Mouse (Mus musculus): Measurements from ENCODE around the gene Coq8b.
"Not testable (repeated sequence)": the region's sequence is repeated elsewhere in the genome, so short reads cannot be mapped to it uniquely, and the experiment has no call there.

The Coq8b gene

DNA sequence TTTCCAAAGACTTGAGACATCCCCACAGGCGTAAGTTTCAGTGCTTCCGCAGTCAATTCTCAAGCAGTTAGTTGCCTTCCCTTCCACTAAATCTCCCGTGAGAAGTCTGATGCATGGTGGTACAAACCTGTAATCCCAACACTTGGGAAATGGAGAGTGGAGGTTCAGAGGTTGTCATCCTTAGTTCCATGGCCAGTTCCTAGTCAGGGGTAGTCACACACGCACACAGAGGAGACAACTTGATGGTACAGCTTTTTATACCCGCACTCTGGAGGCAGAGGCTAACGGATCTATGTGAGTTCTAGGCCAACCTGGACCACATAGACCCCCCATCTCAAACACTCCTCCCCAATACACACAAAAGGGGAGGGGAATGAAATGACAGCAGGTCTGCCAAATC lies 4.0 kb upstream of the Coq8b start:
- DNase-seq (ENCODE audit: low spot score): no peak

DNA sequence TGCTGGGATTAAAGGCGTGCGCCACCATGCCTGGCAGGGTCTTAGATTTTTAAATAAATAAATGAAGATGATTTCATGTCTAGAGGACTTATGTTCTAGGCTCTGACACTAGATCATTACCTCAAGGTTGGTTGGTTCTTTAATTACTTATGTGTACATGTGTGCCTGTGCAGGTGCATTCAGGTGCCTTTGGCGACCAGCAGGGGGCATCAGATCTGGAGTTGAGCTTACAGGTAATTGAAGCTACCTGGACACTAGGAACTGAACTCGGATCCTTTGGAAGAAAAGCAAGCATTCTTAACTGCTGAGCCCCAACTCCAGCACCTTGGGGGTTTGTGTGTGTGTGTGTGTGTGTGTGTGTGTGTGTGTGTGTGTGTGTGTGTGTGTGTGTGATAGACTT lies 2.0 kb upstream of the Coq8b start:
- DNase-seq (ENCODE audit: low spot score): no peak

- peak; percentile 80 for DNase-seq (ENCODE audit: low spot score)
Observed at GRCm38 (mm10) chr7:27231693-27232331, 1.0 kb upstream of the Coq8b start.

- DNase-seq (ENCODE audit: low spot score): no peak
Observed at GRCm38 (mm10) chr7:27233300-27233699, 477 bp downstream of the Coq8b start.

DNA sequence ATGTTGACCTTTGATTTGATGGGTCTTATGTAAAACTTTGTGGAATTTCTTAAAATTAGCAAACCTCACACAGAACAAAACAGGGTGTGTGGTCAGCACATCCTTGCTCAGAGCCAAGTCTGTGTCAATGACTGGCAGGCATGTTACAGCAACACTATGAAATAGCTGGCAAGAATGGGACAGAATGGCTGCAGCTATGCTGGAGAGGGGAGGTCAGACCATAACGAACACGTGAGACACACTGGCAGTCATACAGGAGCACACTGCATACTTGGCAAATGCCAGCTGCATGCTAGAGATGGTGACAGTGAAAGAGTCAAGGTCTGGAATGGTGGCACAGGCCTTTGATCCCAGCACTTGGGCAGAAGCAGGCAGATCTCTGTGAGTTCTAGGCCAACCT lies 2.9 kb downstream of the Coq8b start:
- no peak for DNase-seq (ENCODE audit: low spot score)

DNA sequence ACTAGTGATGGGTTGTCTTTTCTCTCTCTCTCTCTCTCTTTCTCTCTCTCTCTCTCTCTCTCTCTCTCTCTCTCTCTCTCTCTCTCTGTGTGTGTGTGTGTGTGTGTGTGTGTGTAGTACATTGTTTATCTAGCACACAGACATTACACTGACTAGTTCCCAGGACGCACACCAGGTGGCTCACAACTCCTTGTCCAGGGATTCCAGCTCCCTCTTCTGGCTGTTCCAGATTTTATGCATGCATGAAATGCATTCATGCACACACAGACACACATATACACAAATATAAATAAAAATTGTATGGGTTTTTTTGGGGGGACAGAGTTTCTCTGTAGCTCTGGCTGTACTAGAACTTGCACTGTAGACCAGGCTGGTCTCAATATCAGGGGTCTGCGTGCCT lies 4.7 kb downstream of the Coq8b start:
- no peak for DNase-seq (ENCODE audit: low spot score)

- no peak for DNase-seq (ENCODE audit: low spot score)
Observed at GRCm38 (mm10) chr7:27238568-27238967, 5.7 kb downstream of the Coq8b start.

GRCm38 (mm10) chr7:27243211-27243610 lies 10.4 kb downstream of the Coq8b start:
- DNase-seq (ENCODE audit: low spot score): no peak

GRCm38 (mm10) chr7:27244088-27244487 lies 11.3 kb downstream of the Coq8b start:
- not testable (repeated sequence) for DNase-seq (ENCODE audit: low spot score)

DNA sequence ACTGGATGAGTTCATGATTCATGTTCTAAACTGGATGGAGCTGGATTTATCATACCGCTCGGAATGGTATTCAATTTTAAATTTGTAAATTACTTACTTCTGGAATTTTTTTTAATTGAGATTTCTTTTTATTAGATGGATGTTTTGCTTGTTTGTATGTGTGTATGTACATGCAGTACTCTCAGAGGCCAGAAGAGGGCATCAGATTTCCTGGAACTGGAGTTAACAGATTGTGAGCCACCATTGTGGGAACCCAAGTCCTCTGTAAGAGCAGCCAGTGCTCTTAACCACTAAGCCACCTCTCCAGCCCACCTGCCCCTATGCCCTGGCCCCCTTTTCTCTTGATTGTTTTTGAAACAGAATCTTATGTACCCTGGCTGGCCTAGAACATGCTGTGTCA lies 16.3 kb downstream of the Coq8b start:
- no peak for DNase-seq (ENCODE audit: low spot score)

DNA sequence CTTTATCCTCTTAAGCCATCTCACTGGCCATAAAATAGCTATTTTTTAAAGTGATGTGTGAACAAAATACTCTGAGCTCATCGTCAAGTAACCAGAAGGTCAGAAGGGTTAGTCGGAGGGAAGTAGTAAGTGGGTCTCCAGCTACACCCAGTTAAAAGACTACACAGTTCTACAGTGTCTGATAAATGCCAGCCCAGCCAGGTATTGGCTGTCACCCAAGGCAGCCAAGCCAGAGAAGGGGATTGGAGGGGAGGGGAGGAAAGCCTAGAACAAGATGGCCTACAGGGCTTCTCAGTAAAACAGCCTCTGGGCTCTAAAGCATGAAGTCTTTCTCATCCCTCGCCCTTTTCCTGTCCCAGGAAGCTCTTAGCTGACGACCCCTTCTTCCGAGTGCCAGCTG lies 17.1 kb downstream of the Coq8b start:
- no peak for DNase-seq (ENCODE audit: low spot score)

DNA sequence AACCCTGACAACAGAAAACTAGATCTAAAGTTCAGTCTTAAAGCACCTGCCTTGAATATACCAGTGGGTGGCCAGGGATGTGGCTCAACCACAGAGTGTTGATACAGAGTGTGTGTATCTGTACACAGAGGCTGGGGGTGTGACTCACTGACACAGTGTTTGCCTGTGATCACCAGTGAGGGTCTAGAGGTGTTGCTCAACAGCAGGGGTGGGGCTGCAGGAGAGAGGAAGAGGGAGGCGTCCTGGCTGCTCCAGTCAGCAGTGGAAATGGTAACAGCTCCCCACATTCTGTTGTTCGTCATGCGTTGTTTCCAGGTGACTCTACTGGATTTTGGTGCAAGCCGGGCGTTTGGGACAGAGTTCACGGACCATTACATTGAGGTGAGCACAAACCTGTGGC lies 19.1 kb downstream of the Coq8b start:
- no peak for DNase-seq (ENCODE audit: low spot score)

- DNase-seq (ENCODE audit: low spot score): no peak
Observed at GRCm38 (mm10) chr7:27255721-27256120, 22.9 kb downstream of the Coq8b start.

GRCm38 (mm10) chr7:27257046-27257851 lies 24.4 kb downstream of the Coq8b start:
- DNase-seq (ENCODE audit: low spot score): peak; percentile 76

- no peak for DNase-seq (ENCODE audit: low spot score)
Observed at GRCm38 (mm10) chr7:27257852-27258204, 25.0 kb downstream of the Coq8b start.

GRCm38 (mm10) chr7:27258205-27258899 lies 25.5 kb downstream of the Coq8b start, which contains the start of gene Numbl:
Gene Numbl, plus strand, starts transcription at chr7:27258433.
- DNase-seq (ENCODE audit: low spot score): peak; percentile 93

GRCm38 (mm10) chr7:27259271-27259721 lies 26.5 kb downstream of the Coq8b start:
- DNase-seq (ENCODE audit: low spot score): no peak

DNA sequence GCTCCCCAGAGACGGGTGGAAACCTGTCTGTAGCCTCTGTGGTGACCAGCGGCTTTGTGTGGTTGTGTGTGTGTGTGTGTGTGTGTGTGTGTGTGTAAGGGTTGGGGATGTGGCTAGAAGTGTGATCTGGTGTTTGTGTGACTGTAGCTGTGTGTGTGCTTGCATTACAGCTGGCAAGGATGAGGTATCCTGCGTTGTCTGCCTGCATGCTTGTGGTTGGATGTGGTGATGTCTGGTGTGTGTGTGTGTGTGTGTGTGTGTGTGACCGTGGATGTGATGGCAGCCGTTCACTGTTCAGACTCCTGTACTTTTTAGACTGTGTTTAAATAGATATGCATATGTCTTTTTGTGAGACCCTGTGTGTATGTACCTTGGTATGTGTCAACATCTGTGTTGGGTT lies 26.9 kb downstream of the Coq8b start:
- DNase-seq (ENCODE audit: low spot score): no peak

DNA sequence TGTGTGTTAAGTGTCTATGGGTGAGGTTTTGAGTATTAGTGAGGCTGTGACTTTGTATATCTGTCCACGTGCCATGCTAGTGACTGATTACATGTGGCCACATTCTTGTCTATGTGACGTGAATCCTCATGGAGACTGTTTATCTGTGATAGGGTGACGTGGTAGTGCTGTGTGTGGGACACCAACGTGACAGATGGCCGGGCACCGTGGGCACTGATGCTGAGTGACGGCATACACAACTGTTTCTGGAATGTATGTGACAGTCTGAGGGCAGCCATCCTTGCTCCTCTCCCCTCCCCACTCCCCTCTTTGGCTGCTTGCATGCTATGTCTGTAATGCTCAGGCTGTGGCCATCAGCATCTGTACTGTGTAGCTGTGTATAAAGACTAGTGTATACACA lies 28.0 kb downstream of the Coq8b start:
- DNase-seq (ENCODE audit: low spot score): no peak

DNA sequence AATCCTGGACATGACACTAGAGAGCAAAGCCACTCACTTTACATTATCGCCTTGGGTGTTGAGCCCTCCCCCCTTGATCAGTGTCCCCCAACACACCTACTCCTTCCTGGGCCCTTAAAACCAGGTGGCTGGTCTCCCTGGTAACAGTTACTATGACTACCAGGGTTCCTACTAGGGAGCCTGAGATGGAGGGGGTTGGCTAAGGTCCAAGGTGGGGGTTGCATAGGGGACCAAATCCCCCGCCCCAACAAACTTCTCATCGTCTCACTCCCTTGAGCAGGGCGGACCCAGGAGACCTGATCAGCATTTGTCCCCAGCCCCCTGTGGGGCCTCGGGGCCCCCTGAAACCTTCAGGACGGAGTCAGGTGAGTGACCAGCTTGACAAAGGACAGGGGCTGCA lies 29.1 kb downstream of the Coq8b start:
- DNase-seq (ENCODE audit: low spot score): no peak

GRCm38 (mm10) chr7:27264761-27265160 lies 31.9 kb downstream of the Coq8b start:
- DNase-seq (ENCODE audit: low spot score): no peak

DNA sequence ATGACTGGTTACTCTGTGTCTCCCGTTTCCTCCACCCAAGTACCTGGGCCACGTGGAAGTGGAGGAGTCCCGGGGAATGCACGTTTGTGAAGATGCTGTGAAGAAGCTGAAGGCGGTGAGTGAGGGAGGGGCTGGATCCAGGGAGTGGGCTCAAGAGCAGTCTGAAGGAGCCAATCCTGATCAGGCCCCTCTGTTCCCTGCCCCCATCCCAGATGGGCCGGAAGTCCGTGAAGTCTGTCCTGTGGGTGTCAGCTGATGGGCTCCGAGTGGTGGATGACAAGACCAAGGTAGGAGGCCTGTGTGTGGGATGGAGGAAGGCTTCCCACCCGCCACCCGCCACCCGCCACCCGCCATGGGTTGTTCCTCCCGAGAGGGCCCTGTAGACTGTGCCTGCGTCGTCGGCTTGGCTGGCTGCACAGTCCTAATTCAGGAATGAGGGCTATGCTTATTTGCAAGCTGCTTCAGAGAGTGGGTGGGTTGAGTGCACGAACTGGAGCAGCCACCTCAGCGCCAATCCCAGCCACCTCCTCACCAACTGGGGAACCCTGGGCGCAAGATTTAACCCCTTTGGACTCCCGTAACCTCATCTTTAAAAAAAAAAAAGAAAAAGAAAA lies 33.8 kb downstream of the Coq8b start:
- DNase-seq (ENCODE audit: low spot score): peak; percentile 75

DNA sequence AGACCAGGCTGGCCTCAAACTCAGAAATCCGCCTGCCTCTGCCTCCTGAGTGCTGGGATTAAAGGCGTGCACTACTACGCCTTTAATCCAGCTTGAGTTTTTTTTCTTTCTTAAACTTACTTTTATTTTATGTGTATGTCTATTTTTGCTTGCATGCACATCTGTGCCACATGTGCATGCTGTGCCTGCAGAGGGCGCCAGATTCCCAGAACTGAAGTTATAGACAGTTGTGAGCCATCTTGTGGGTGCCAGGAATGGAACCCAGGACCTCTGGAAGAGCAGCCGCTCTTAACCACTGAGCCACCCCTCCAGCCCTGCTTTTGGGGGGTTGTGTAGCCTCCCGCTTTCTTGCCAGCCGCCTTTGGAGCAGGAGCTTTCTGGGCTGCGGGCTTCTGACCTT lies 38.6 kb downstream of the Coq8b start:
- no peak for DNase-seq (ENCODE audit: low spot score)

Measured in layer of hippocampus, adult 11-12 months (tissue).